Mouse (Mus musculus): ENCODE measurements around the gene Lrrc59.
"Not testable (repeated sequence)": the region's sequence is repeated elsewhere in the genome, so short reads cannot be mapped to it uniquely, and the experiment has no call there.

DNA sequence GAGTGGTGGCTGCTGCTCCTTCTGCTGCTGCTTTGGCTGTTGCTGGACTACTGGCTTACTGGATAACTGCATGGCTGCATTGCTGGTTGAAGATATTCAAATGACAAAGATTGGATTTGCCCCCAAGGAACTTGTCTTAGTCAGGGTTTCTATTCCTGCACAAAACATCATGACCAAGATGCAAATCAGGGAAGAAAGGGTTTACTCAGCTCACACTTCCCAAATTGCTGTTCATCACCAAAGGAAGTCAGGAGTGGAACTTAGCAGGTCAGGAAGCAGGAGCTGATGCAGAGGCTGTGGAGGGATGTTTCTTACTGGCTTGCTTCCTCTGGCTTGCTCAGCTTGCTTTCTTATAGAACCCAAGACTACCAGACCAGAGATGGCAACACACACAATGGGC is 62.9 kb downstream of the Lrrc59 start:
- TF ChIP-seq POLR2A (IDR thresholded peaks at IDR 0.05; ENCODE audit: borderline replicate concordance, control insufficient read depth, low read depth, low read length); CTCF (IDR thresholded peaks at IDR 0.05; ENCODE audit: control insufficient read depth, insufficient read depth, low read length): not testable (repeated sequence)
